Mouse (Mus musculus) embryonic facial prominence, embryonic 12.5 days (tissue): ENCODE measurements at regions not wholly inside any gene's neighbourhood (a gene's known extent, or its start where the extent isn't known, plus 50 kb on each side); places are given as distances from the start of the nearest gene placed in this dataset.

Source experiments
- ATAC-seq: fragments of 200-750 bp; cut with Nextera tagmentation; 2 replicates; pipeline ENCODE4 v1.8.0; 2017; ENCODE audit not compliant: insufficient number of reproducible peaks, insufficient read depth, low FRiP score, low TSS enrichment
- H3K27ac ChIP-seq: fragments of 300-500 bp; sonication (generic); 2 replicates; pipeline ENCODE4 v1.5.1; 2016; ENCODE audit warnings: mild to moderate bottlenecking
- H3K27me3 ChIP-seq: fragments of 300-500 bp; sonication (generic); 2 replicates; pipeline ENCODE4 v1.6.1; 2016; ENCODE audit warnings: mild to moderate bottlenecking, moderate library complexity
- H3K36me3 ChIP-seq: fragments of 300-500 bp; sonication (generic); 2 replicates; pipeline ENCODE4 v1.6.1; 2016; ENCODE audit warnings: mild to moderate bottlenecking
- H3K4me1 ChIP-seq: fragments of 300-500 bp; sonication (generic); 2 replicates; pipeline ENCODE4 v1.6.1; 2016
- H3K4me2 ChIP-seq: fragments of 300-500 bp; sonication (generic); replicated peaks from 2 replicates; pipeline ENCODE4 v1.6.1; 2016; ENCODE audit warnings: mild to moderate bottlenecking, moderate library complexity
- H3K4me3 ChIP-seq: fragments of 300-500 bp; sonication (generic); 2 replicates; pipeline ENCODE4 v1.5.1; 2016; ENCODE audit warnings: mild to moderate bottlenecking
- H3K9ac ChIP-seq: fragments of 300-500 bp; sonication (generic); 2 replicates; pipeline ENCODE4 v1.6.1; 2016; ENCODE audit warnings: mild to moderate bottlenecking, moderate library complexity
- H3K9me3 ChIP-seq: fragments of 300-500 bp; sonication (generic); 2 replicates; pipeline ENCODE4 v1.6.1; 2016; ENCODE audit warnings: mild to moderate bottlenecking, moderate library complexity
- WGBS: fragments of 180-500 bp; shearing (Covaris S2); methylation state at CpG from one replicate; pipeline ENCODE4 v1.1.7; 2016; 5-methylcytosine and 5-hydroxymethylcytosine counted together

GRCm38 (mm10) chr13:35447661-35448060 lies 212.0 kb upstream of the Cdyl start:
- Histone ChIP-seq H3K36me3 (no peaks in the 10 kb centered on the region), H3K9ac (no peak overlapping the region), H3K27me3 (no peaks in the 10 kb centered on the region), H3K4me2 (no peak overlapping the region), H3K4me3 (no peak overlapping the region), H3K9me3 (no peaks in the 10 kb centered on the region), H3K4me1 (no peaks in the 10 kb centered on the region), H3K27ac (no peak overlapping the region)
- 80% methylated on average over 3 of the region's 3 CpGs for WGBS
- ATAC-seq, result no peak

GRCm38 (mm10) chr13:35452420-35452819 lies 207.2 kb upstream of the Cdyl start:
- H3K27me3 ChIP-seq, result no peaks in the 10 kb centered on the region
- ATAC-seq, result no peak
- WGBS, result 97% methylated on average over 1 of the region's 1 CpGs

GRCm38 (mm10) chr13:35453222-35453914 lies 206.3 kb upstream of the Cdyl start:
- H3K4me2 ChIP-seq, result no peak overlapping the region
- no peak for ATAC-seq
- 52% methylated on average over 2 of the region's 2 CpGs for WGBS
- H3K27ac ChIP-seq, result 0 out of 2 replicates have a peak overlapping the region, but pooled peaks have one; percentile 3
- H3K9me3 ChIP-seq, result no peaks in the 10 kb centered on the region
- H3K4me1 ChIP-seq, result peaks cover 11% of the 10 kb centered on the region
- H3K9ac ChIP-seq, result no peak overlapping the region
- H3K36me3 ChIP-seq, result no peaks in the 10 kb centered on the region
- no peak overlapping the region for H3K4me3 ChIP-seq
- no peaks in the 10 kb centered on the region for H3K27me3 ChIP-seq

More at GRCm38 (mm10) chr13:35452420-35452819, 207.2 kb upstream of the Cdyl start:
- H3K9me3 ChIP-seq, result no peaks in the 10 kb centered on the region
- H3K4me2 ChIP-seq, result no peak overlapping the region
- no peaks in the 10 kb centered on the region for H3K36me3 ChIP-seq
- no peak overlapping the region for H3K4me3 ChIP-seq
- peaks cover 11% of the 10 kb centered on the region for H3K4me1 ChIP-seq
- H3K9ac ChIP-seq, result no peak overlapping the region
- H3K27ac ChIP-seq, result no peak overlapping the region

GRCm38 (mm10) chr13:35460051-35460450 lies 199.6 kb upstream of the Cdyl start:
- no peak overlapping the region for H3K4me2 ChIP-seq
- no peak for ATAC-seq
- 70% methylated on average over 1 of the region's 1 CpGs for WGBS
- no peaks in the 10 kb centered on the region for H3K27me3 ChIP-seq
- no peak overlapping the region for H3K9ac ChIP-seq
- no peak overlapping the region for H3K4me3 ChIP-seq
- no peaks in the 10 kb centered on the region for H3K4me1 ChIP-seq
- H3K36me3 ChIP-seq, result no peaks in the 10 kb centered on the region
- no peaks in the 10 kb centered on the region for H3K9me3 ChIP-seq
- no peak overlapping the region for H3K27ac ChIP-seq

GRCm38 (mm10) chr13:35463231-35463630 lies 196.4 kb upstream of the Cdyl start:
- WGBS, result 89% methylated on average over 1 of the region's 1 CpGs
- Histone ChIP-seq H3K27me3 (no peaks in the 10 kb centered on the region), H3K9me3 (no peaks in the 10 kb centered on the region), H3K4me1 (no peaks in the 10 kb centered on the region), H3K36me3 (no peaks in the 10 kb centered on the region), H3K27ac (no peak overlapping the region), H3K4me3 (no peak overlapping the region), H3K4me2 (no peak overlapping the region), H3K9ac (no peak overlapping the region)
- no peak for ATAC-seq

GRCm38 (mm10) chr13:35463850-35464249 lies 195.8 kb upstream of the Cdyl start:
- Histone ChIP-seq H3K9ac (no peak overlapping the region), H3K4me3 (no peak overlapping the region), H3K4me1 (no peaks in the 10 kb centered on the region), H3K27ac (no peak overlapping the region), H3K36me3 (no peaks in the 10 kb centered on the region), H3K27me3 (no peaks in the 10 kb centered on the region), H3K4me2 (no peak overlapping the region), H3K9me3 (no peaks in the 10 kb centered on the region)
- no peak for ATAC-seq
- WGBS, result 80% methylated on average over 2 of the region's 2 CpGs

- no peaks in the 10 kb centered on the region for H3K36me3 ChIP-seq
- no peak overlapping the region for H3K4me2 ChIP-seq
- H3K27ac ChIP-seq, result no peak overlapping the region
- 72% methylated on average over 11 of the region's 11 CpGs for WGBS
- no peak overlapping the region for H3K9ac ChIP-seq
- no peaks in the 10 kb centered on the region for H3K9me3 ChIP-seq
- no peak for ATAC-seq
- H3K4me1 ChIP-seq, result no peaks in the 10 kb centered on the region
- no peaks in the 10 kb centered on the region for H3K27me3 ChIP-seq
- H3K4me3 ChIP-seq, result no peak overlapping the region
Measured at GRCm38 (mm10) chr13:35469361-35470198, 190.1 kb upstream of the Cdyl start.

- Histone ChIP-seq H3K36me3 (no peaks in the 10 kb centered on the region), H3K27ac (no peak overlapping the region), H3K27me3 (no peaks in the 10 kb centered on the region), H3K4me2 (no peak overlapping the region), H3K4me1 (no peaks in the 10 kb centered on the region), H3K9me3 (no peaks in the 10 kb centered on the region), H3K4me3 (no peak overlapping the region), H3K9ac (no peak overlapping the region)
- 83% methylated on average over 2 of the region's 2 CpGs for WGBS
- ATAC-seq, result no peak
Measured at GRCm38 (mm10) chr13:35478226-35478625, 181.4 kb upstream of the Cdyl start.

GRCm38 (mm10) chr13:35482340-35482739 lies 177.3 kb upstream of the Cdyl start:
- no peak overlapping the region for H3K9ac ChIP-seq
- no peaks in the 10 kb centered on the region for H3K27me3 ChIP-seq
- H3K4me1 ChIP-seq, result no peaks in the 10 kb centered on the region
- 91% methylated on average over 4 of the region's 4 CpGs for whole genome bisulfite sequencing
- no peak overlapping the region for H3K4me3 ChIP-seq
- no peak for ATAC-seq
- H3K9me3 ChIP-seq, result no peaks in the 10 kb centered on the region
- H3K36me3 ChIP-seq, result no peaks in the 10 kb centered on the region
- no peak overlapping the region for H3K27ac ChIP-seq
- H3K4me2 ChIP-seq, result no peak overlapping the region

GRCm38 (mm10) chr13:35486125-35486524 lies 173.5 kb upstream of the Cdyl start:
- WGBS, result 89% methylated on average over 4 of the region's 4 CpGs

GRCm38 (mm10) chr13:35499776-35500175 lies 159.9 kb upstream of the Cdyl start:
- H3K9me3 ChIP-seq, result no peaks in the 10 kb centered on the region
- H3K36me3 ChIP-seq, result no peaks in the 10 kb centered on the region
- no peak overlapping the region for H3K27ac ChIP-seq
- no peak overlapping the region for H3K4me3 ChIP-seq
- no peak overlapping the region for H3K4me2 ChIP-seq
- no peaks in the 10 kb centered on the region for H3K27me3 ChIP-seq
- H3K4me1 ChIP-seq, result peaks cover 8% of the 10 kb centered on the region; the same call in 1 of the 2 replicates
- WGBS, result 89% methylated on average over 2 of the region's 2 CpGs
- no peak for ATAC-seq
- no peak overlapping the region for H3K9ac ChIP-seq

More at GRCm38 (mm10) chr13:35486125-35486524, 173.5 kb upstream of the Cdyl start:
- H3K27ac ChIP-seq, result no peak overlapping the region
- H3K36me3 ChIP-seq, result no peaks in the 10 kb centered on the region
- H3K4me1 ChIP-seq, result no peaks in the 10 kb centered on the region
- H3K4me2 ChIP-seq, result no peak overlapping the region
- H3K9ac ChIP-seq, result no peak overlapping the region
- no peak overlapping the region for H3K4me3 ChIP-seq
- H3K27me3 ChIP-seq, result no peaks in the 10 kb centered on the region
- no peak; the same call in 1 of the 2 replicates for ATAC-seq
- H3K9me3 ChIP-seq, result no peaks in the 10 kb centered on the region

GRCm38 (mm10) chr13:35500891-35501290 lies 158.7 kb upstream of the Cdyl start:
- no peak overlapping the region for H3K4me2 ChIP-seq
- H3K9ac ChIP-seq, result no peak overlapping the region
- WGBS, result 37% methylated on average over 5 of the region's 5 CpGs
- no peaks in the 10 kb centered on the region for H3K27me3 ChIP-seq
- H3K9me3 ChIP-seq, result no peaks in the 10 kb centered on the region
- H3K4me3 ChIP-seq, result no peak overlapping the region
- ATAC-seq, result 0 out of 2 replicates have a peak, but pooled peaks have one; percentile 47
- no peaks in the 10 kb centered on the region for H3K36me3 ChIP-seq
- peak overlapping the region; percentile 31; the same call in 1 of the 2 replicates for H3K27ac ChIP-seq
- H3K4me1 ChIP-seq, result peaks cover 8% of the 10 kb centered on the region; the same call in 1 of the 2 replicates
